Mouse (Mus musculus): ENCODE data around the gene Tmem181a. TPM values are rescaled to one million over a fixed set of nuclear protein-coding genes. Genes with fewer than 3 reads are reported as not detected.

The Tmem181a gene
- 34.0 and 46.1 TPM in 2 replicates for polyA plus RNA-seq (2021; fragmentation: Nextera tagmentation)
- long read RNA-seq, experiment 1, full-length matches to known transcripts: 90 of 122 reads
- long read RNA-seq, experiment 1, partial matches to known transcripts: 23 of 122 reads
- long read RNA-seq, experiment 1, other reads (novel, unspliced or antisense): 9 of 122 reads
- long read RNA-seq, experiment 2, full-length matches to known transcripts: 17 of 107 reads
- long read RNA-seq, experiment 2, partial matches to known transcripts: 6 of 107 reads
- long read RNA-seq, experiment 2, other reads (novel, unspliced or antisense): 84 of 107 reads

GRCm38 (mm10) chr17:6256400-6257069 is at the start of gene Tmem181a:
Gene Tmem181a, plus strand, starts transcription at chr17:6256860.

GRCm38 (mm10) chr17:6317339-6317985 is 60.8 kb downstream of the Tmem181a start, which contains the start of gene Dynlt1a:
Gene Dynlt1a, minus strand, starts transcription at chr17:6317500.

Other genes with a start within 250 kb of the Tmem181a start
- 2.3 and 2.6 TPM in 2 replicates for gene Serac1, start 177.1 kb upstream of the Tmem181a start, polyA plus RNA-seq (2021; fragmentation: Nextera tagmentation)
- gene Gtf2h5, start 177.1 kb upstream of the Tmem181a start, polyA plus RNA-seq (2021; fragmentation: Nextera tagmentation): 190 and 255 TPM in 2 replicates
- 32.9 and 73.0 TPM in 2 replicates for gene Tulp4, start 150.4 kb upstream of the Tmem181a start, polyA plus RNA-seq (2021; fragmentation: Nextera tagmentation)
- gene Dynlt1a, start 60.6 kb downstream of the Tmem181a start, polyA plus RNA-seq (2021; fragmentation: Nextera tagmentation): 5.6 and 13.6 TPM in 2 replicates
- gene Dynlt1b, start 173.3 kb downstream of the Tmem181a start, polyA plus RNA-seq (2021; fragmentation: Nextera tagmentation): 35.7 and 76.8 TPM in 2 replicates

Data from left cerebral cortex, adult 6 months (tissue).